ENCODE assay signal across 13 mouse cellular contexts in the genomic region with DNA sequence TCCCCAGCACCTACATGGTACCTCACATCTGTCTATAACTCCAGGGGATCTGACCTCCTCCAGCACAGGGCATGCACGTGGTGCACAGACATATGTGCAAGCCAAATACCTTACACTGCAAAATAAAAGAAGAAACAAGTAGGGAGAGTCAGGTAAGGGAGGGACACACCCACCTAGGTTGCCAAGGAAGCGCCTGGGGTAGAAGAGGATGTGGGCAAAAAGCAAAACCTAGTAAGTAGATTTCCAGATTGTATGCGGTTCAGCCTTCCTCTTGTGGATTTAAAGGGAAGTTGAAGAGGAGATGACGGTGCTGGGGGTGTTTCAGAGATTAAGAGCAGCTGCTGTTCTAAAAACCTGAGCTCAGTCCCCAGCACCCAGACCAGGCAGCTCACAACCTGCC. TPM values are rescaled to one million over a fixed set of nuclear protein-coding genes. Genes with fewer than 3 reads are reported as not detected.
DNase-seq lines count a peak whose midpoint lies in the region; ATAC-seq lines count a peak whose summit lies in the region.
"Had no signal": no experiment of that assay in that cellular context is flagged by ENCODE, and none has a peak within 500 bp of the region (broad histone marks: within the 10 kb centered on the region; RNA-seq: fewer than 3 reads in every experiment).

No protein-coding gene starts in this region.

- peak; percentile 80 for ATAC-seq in activated CD4-positive, CD25-positive, alpha-beta regulatory T cell, adult 4 months
- ATAC-seq: intestine, embryonic 16.5 days had no signal

- H3K4me3 ChIP-seq in macrophage (ENCODE audit: inconsistent target) = no peak overlapping the region

- peaks cover 40% of the 10 kb centered on the region for H3K79me2 ChIP-seq in macrophage (ENCODE audit: inconsistent target)

- H3K27ac ChIP-seq in macrophage = peak overlapping the region; percentile 93

- no peaks in the 10 kb centered on the region for H3K36me3 ChIP-seq in macrophage (ENCODE audit: inconsistent target)

- intact Hi-C loops in heart, postnatal 25 days (cut with DNase I) = no loop called here
- intact Hi-C loops in heart, postnatal 10 days (cut with DNase I) = no loop called here

- 2% methylated on average over 4 of the region's 4 CpGs for WGBS in macrophage (ENCODE audit: missing documents)

- DNase-seq in heart, adult 11 months = peak; percentile 92
- DNase-seq in heart, postnatal 25 days (ENCODE audit: low spot score) = no peak
- DNase-seq in thymus, postnatal 0 days (ENCODE audit: low spot score) = peak; percentile 91
- DNase-seq in right cerebral cortex, adult 18-20 months = no peak
- no peak for DNase-seq in heart, postnatal 10 days
- no peak for DNase-seq in layer of hippocampus, postnatal 14 days (ENCODE audit: low spot score in 2 of 2)
- DNase-seq: cerebellum, adult 11-12 months; layer of hippocampus, adult 9-11 months; right cerebral cortex, postnatal 4 days had no signal

RNA-seq across cellular contexts. Expression of gene Slc37a3, which starts 1.7 kb away (rescaled TPM):
- 10 to 100 TPM; 16.4 to 20.5 TPM for total RNA-seq in heart, postnatal 25 days (2021)
- 10 to 100 TPM; 41.2 to 43.6 TPM for polyA plus RNA-seq in activated CD4-positive, CD25-positive, alpha-beta regulatory T cell, adult 4 months (2017; shearing (Covaris generic))
- 100 to 1,000 TPM in 10 of 26 experiments, 10 to 100 TPM in 16; 32.0 to 265 (median 86.3) TPM for total RNA-seq in macrophage (2018; cell fraction: chromatin; rRNA removed)
- 10 to 100 TPM in 25 of 26 experiments, 1 to 10 TPM in 1; 7.4 to 39.5 (median 16.4) TPM for total RNA-seq in macrophage (2018; cell fraction: cytosol; rRNA removed)
- 100 to 1,000 TPM in 7 of 26 experiments, 10 to 100 TPM in 19; 29.6 to 251 (median 52.5) TPM for total RNA-seq in macrophage (2018; cell fraction: nucleus; rRNA removed)
- polyA plus RNA-seq in macrophage (2018) = 15.2 to 33.3 TPM (median 21.6 TPM) in 3 replicates
- polyA plus RNA-seq in thymus, postnatal 0 days (2015; fragmentation: Nextera tagmentation; extraction: Ambion mirVana) = 26.4 and 32.1 TPM in 2 replicates
- total RNA-seq in heart, postnatal 10 days (2021) = 10 to 100 TPM; 29.9 to 37.7 TPM
- 10 to 100 TPM; 85.7 to 87.6 TPM for total RNA-seq in layer of hippocampus, postnatal 14 days (2021)

RNA-seq across cellular contexts. Expression of gene Rab19, which starts 1.8 kb away (rescaled TPM):
- total RNA-seq in heart, postnatal 25 days (2021) = under 1 TPM in 1 of 2 experiments, not detected in 1; 0.34 TPM
- polyA plus RNA-seq in activated CD4-positive, CD25-positive, alpha-beta regulatory T cell, adult 4 months (2017; shearing (Covaris generic)) = 10 to 100 TPM; 64.0 to 72.1 TPM
- 10 to 100 TPM in 3 of 26 experiments, 1 to 10 TPM in 21, under 1 TPM in 2; 0.75 to 14.6 (median 3.3) TPM for total RNA-seq in macrophage (2018; cell fraction: chromatin; rRNA removed)
- 10 to 100 TPM in 8 of 26 experiments, 1 to 10 TPM in 18; 3.4 to 13.4 (median 8.6) TPM for total RNA-seq in macrophage (2018; cell fraction: cytosol; rRNA removed)
- 10 to 100 TPM in 3 of 26 experiments, 1 to 10 TPM in 23; 1.6 to 16.4 (median 6.1) TPM for total RNA-seq in macrophage (2018; cell fraction: nucleus; rRNA removed)
- 3.6 to 21.5 TPM (median 8.0 TPM) in 3 replicates for polyA plus RNA-seq in macrophage (2018)
- 22.3 and 24.9 TPM in 2 replicates for polyA plus RNA-seq in thymus, postnatal 0 days (2015; fragmentation: Nextera tagmentation; extraction: Ambion mirVana)
- under 1 TPM; 0.22 to 0.32 TPM for total RNA-seq in heart, postnatal 10 days (2021)
- total RNA-seq in layer of hippocampus, postnatal 14 days (2021) = under 1 TPM in 1 of 2 experiments, not detected in 1; 0.21 TPM
- polyA plus RNA-seq: C2C12 had no signal

RNA-seq across cellular contexts. Expression of gene Mkrn1, which starts 41.0 kb away (rescaled TPM):
- 100 to 1,000 TPM in 1 of 2 experiments, 10 to 100 TPM in 1; 67.0 to 107 TPM for total RNA-seq in heart, postnatal 25 days (2021)
- polyA plus RNA-seq in activated CD4-positive, CD25-positive, alpha-beta regulatory T cell, adult 4 months (2017; shearing (Covaris generic)) = 10 to 100 TPM; 58.4 to 63.4 TPM
- 100 to 1,000 TPM in 2 of 26 experiments, 10 to 100 TPM in 24; 34.5 to 123 (median 75.5) TPM for total RNA-seq in macrophage (2018; cell fraction: chromatin; rRNA removed)
- total RNA-seq in macrophage (2018; cell fraction: cytosol; rRNA removed) = 100 to 1,000 TPM in 22 of 26 experiments, 10 to 100 TPM in 4; 88.1 to 147 (median 115) TPM
- 100 to 1,000 TPM in 4 of 26 experiments, 10 to 100 TPM in 22; 41.3 to 129 (median 78.9) TPM for total RNA-seq in macrophage (2018; cell fraction: nucleus; rRNA removed)
- polyA plus RNA-seq in macrophage (2018) = 84.9 to 132 TPM (median 125 TPM) in 3 replicates
- polyA plus RNA-seq in thymus, postnatal 0 days (2015; fragmentation: Nextera tagmentation; extraction: Ambion mirVana) = 80.3 and 91.5 TPM in 2 replicates
- total RNA-seq in heart, postnatal 10 days (2021) = 10 to 100 TPM; 52.7 to 84.4 TPM
- total RNA-seq in layer of hippocampus, postnatal 14 days (2021) = 100 to 1,000 TPM; 145 to 156 TPM

Comparison
In these comparisons a context has a peak if more than half of its experiments do, and no peak if none do; other contexts are left out.
1. DNase-seq: peak in heart, adult 11 months (single experiment) and thymus, postnatal 0 days (single experiment); none in heart, postnatal 25 days (single experiment), right cerebral cortex, adult 18-20 months (single experiment), heart, postnatal 10 days (0 of 2) and layer of hippocampus, postnatal 14 days (0 of 2).